Mouse (Mus musculus) WW6 (cell line): ENCODE measurements at regions not wholly inside any gene's neighbourhood (a gene's known extent, or its start where the extent isn't known, plus 50 kb on each side); places are given as distances from the start of the nearest gene placed in this dataset.
"Not testable (repeated sequence)": the region's sequence is repeated elsewhere in the genome, so short reads cannot be mapped to it uniquely, and the experiment has no call there.

Experiments
- DNase-seq: peaks from one replicate; pipeline ENCODE4 v3.0.0-alpha.2; 2013; ENCODE audit warnings: low read depth, low spot score

- DNase-seq = not testable (repeated sequence)
Measured at GRCm38 (mm10) chr6:76130201-76130600, 367.4 kb downstream of the Gm9008 start.

- peak; percentile 7 for DNase-seq
Measured at GRCm38 (mm10) chr6:76115758-76116157, 381.8 kb downstream of the Gm9008 start.

GRCm38 (mm10) chr6:76114346-76114745 is 383.2 kb downstream of the Gm9008 start:
- no peak for DNase-seq

DNA sequence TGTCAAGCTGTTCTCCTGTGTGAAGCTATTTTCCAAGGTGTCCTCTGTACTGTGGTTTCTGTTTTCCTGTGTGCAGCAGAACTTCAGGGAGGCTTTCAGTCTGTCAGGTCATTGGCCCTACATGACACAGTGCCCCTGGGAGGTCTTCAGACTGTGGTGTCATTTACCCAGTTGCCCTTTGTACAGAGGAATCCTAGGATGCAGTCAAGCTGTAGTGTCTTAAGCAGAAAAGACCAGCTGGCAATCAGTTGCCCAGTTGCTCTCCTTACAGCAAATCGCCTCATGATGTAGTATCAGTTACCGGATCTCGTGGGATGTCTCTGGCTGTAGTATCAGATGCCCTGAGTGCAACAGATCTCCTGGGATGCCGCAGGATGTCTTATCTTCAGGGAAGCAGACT is 432.2 kb downstream of the Gm9008 start:
- no peak for DNase-seq

- no peak for DNase-seq
Measured at GRCm38 (mm10) chr6:76052652-76053313, 444.8 kb downstream of the Gm9008 start.

DNA sequence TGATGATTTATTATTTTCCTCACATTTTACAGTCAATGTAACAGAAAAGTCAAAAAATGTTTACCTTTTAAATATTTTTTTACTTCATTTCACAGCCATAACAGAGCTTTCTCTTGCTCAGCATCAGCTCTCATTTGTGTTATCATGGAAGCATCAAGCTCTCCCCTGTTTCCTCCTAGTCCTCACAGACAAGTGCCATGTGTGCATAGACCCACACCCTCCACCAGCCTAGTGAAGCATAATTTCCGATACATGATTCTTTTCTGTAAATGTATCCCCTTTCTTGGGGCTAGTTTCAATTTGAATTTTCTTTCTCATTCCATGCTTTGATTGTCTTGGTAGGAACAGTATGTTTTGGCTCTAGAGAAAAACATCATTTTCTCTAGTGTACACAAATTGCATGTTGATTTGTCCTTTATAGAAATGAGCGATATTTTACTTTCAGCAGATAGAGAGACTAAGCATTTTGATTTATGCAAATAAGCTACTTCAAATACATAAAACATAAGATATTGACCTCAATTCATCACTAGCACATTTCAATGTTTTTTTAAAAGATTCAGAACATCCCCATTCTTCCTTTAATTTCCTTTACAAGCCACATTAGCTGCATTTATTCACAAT is 489.7 kb downstream of the Gm9008 start:
- DNase-seq = no peak
